Mouse (Mus musculus): ENCODE results near the gene Bco2.

DNA sequence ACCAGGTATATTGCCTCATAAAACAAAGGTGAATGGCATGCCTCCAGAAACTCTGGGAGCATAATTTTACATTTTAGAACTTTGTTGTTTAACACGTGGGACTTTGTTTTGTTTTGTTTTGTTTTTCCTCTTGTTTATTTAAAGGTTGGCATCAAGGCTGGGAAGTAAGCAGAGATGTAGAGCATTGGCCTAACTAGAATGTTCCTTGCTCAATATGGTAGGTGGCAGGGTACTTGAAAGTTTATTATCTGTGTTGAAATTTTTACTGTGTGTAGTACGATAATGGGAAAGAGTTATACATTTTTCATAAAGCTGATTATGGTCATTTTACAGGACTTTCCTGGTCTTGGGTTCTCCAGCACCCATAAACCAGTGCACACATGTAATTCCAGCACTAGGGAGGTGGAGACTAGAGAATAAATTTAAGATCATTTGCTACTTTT lies 7.0 kb upstream of the Bco2 start:
- no peak for TF ChIP-seq CTCF (conservative IDR thresholded peaks at IDR 0.05; ENCODE audit: insufficient read depth, insufficient read length, low read depth, low read length)
- TF ChIP-seq POLR2A (IDR thresholded peaks at IDR 0.05; ENCODE audit: low read depth, low read length): no peak
